Mouse (Mus musculus) kidney, postnatal 0 days (tissue): ENCODE results near the gene Flvcr1. TPM values are rescaled to one million over a fixed set of nuclear protein-coding genes. Genes with fewer than 3 reads are reported as not detected.
"Not testable (repeated sequence)": the region's sequence is repeated elsewhere in the genome, so short reads cannot be mapped to it uniquely, and the experiment has no call there.

ENCODE experiments used
- ATAC-seq: fragments of 200-750 bp; cut with Nextera tagmentation; replicated peaks from 2 replicates; pipeline ENCODE4 v1.8.0; 2017; ENCODE audit warnings: low read depth, moderate number of reproducible peaks, moderate TSS enrichment, moderate library complexity; ENCODE audit not compliant: low FRiP score
- DNase-seq: peaks from one replicate; pipeline ENCODE4 v3.0.0-alpha.2; 2016; ENCODE audit warnings: low spot score
- H3K27ac ChIP-seq: fragments of 300-500 bp; sonication (generic); 2 replicates; pipeline ENCODE4 v1.5.1; 2014; ENCODE audit warnings: mild to moderate bottlenecking
- H3K27me3 ChIP-seq: fragments of 300-500 bp; sonication (generic); 2 replicates; pipeline ENCODE4 v1.6.1; 2014; ENCODE audit warnings: low read length, mixed read lengths; ENCODE audit not compliant: insufficient read depth
- H3K36me3 ChIP-seq: fragments of 300-500 bp; sonication (generic); 2 replicates; pipeline ENCODE4 v1.6.1; 2014; ENCODE audit warnings: low read length, mixed read lengths; ENCODE audit not compliant: insufficient read depth
- H3K4me1 ChIP-seq: fragments of 300-500 bp; sonication (generic); replicated peaks from 2 replicates; pipeline ENCODE4 v1.6.1; 2014; ENCODE audit warnings: antibody characterized with exemption, low read length, mixed read lengths; ENCODE audit not compliant: insufficient read depth
- H3K4me2 ChIP-seq: fragments of 300-500 bp; sonication (generic); 2 replicates; pipeline ENCODE4 v1.6.1; 2014; ENCODE audit warnings: mild to moderate bottlenecking, low read length, moderate library complexity, mixed read lengths
- H3K4me3 ChIP-seq: fragments of 300-500 bp; sonication (generic); replicated peaks from 2 replicates; pipeline ENCODE4 v1.5.1; 2014; ENCODE audit warnings: low read depth, low read length
- H3K9ac ChIP-seq: fragments of 300-500 bp; sonication (generic); 2 replicates; pipeline ENCODE4 v1.6.1; 2014; ENCODE audit warnings: low read depth, low read length
- H3K9me3 ChIP-seq: fragments of 300-500 bp; sonication (generic); replicated peaks from 2 replicates; pipeline ENCODE4 v1.6.1; 2016; ENCODE audit warnings: low read length, inconsistent platforms, mixed read lengths
- CTCF ChIP-seq: IDR thresholded peaks from 2 replicates; pipeline ENCODE4 v1.5.1; 2016; ENCODE audit warnings: antibody characterized with exemption, low read depth, mild to moderate bottlenecking, moderate library complexity
- WGBS: fragments of 180-500 bp; shearing (Covaris S2); extraction: QIAGEN DNeasy Blood & Tissue Kit; methylation state at CpG from one replicate; pipeline ENCODE4 v1.1.7; 2014; 5-methylcytosine and 5-hydroxymethylcytosine counted together
- polyA plus RNA-seq: library from polyadenylated mRNA; unstranded; fragments of >200 nt; fragmentation: Nextera tagmentation; extraction: Ambion mirVana; gene quantifications from 2 replicates; pipeline ENCODE4 v1.2.1, GENCODE M21; 2015

The Flvcr1 gene
- polyA plus RNA-seq, 1 experiment from 2014 or later, result 7.9 TPM

DNA sequence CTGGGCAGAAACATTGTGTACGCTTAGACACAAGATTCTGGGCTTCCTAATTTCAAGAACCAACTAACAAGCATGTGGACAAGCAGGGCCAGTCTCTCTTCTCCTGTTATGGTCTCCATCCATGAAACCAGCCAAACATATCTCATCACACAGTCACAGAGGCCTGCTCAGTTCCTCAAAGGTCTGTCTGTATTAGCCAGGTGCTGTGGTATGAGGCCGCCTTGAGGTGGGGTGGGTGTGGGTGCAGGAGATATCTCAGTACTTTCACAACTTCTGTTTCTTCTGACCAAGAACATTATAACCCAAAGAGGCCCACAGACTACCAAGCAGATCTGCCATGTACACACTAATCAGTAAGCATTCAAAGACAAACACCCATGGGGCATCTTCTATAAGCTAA, 19.3 kb upstream of the Flvcr1 start:
- ATAC-seq, result no peak
- Histone ChIP-seq H3K9me3 (no peaks in the 10 kb centered on the region), H3K9ac (no peak overlapping the region), H3K36me3 (no peaks in the 10 kb centered on the region), H3K27me3 (no peaks in the 10 kb centered on the region), H3K4me3 (no peak overlapping the region), H3K4me1 (no peaks in the 10 kb centered on the region), H3K4me2 (no peak overlapping the region), H3K27ac (no peak overlapping the region)
- WGBS, result 91% methylated on average over 2 of the region's 2 CpGs
- no peak for TF ChIP-seq CTCF
- DNase-seq, result no peak

DNA sequence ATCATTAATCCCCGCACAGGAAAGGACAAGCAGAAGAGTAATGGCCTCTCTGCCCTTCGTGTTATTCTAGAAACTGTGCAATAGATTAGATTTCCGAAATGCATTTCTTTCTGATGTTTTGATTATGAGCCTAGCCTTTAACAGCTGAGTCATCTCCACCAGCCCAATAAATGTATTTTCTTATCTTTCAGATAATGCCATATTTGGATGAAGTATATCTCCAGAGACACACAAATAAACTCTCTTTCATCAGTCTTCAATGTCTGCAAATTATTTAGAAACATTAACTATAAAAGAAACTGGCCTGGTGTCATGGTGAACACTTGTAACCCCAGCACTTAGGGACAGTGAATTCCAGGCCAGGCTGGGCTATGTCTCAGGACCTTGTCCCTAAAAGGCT, 16.7 kb upstream of the Flvcr1 start:
- WGBS, result 29% methylated on average over 3 of the region's 3 CpGs
- peak; percentile 73 for DNase-seq
- Histone ChIP-seq H3K27me3 (no peaks in the 10 kb centered on the region), H3K9me3 (no peaks in the 10 kb centered on the region), H3K4me2 (no peak overlapping the region), H3K36me3 (no peaks in the 10 kb centered on the region), H3K27ac (no peak overlapping the region), H3K4me1 (no peaks in the 10 kb centered on the region), H3K9ac (no peak overlapping the region), H3K4me3 (no peak overlapping the region)
- no peak; the same call in 1 of the 2 replicates for ATAC-seq
- no peak for TF ChIP-seq CTCF

DNA sequence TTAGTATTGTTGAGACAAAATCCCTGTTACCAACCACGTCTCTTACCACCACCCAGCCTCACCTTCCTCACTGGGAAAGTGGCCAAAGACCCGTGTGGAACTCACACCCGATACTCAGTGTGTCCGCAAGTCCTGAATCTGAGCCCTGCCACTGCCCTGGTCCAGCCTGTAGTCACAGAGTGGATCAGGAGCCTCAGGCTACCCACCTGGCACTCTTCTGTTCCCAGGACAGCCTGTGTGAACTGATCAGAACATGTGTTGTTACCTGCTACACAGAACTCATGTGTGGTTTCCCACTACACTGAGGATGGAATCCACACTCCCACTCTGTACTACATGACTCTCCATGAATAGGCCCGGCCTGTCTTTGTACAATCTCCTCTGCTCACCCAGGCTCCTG, 16.1 kb upstream of the Flvcr1 start:
- H3K4me1 ChIP-seq, result no peaks in the 10 kb centered on the region
- H3K36me3 ChIP-seq, result no peaks in the 10 kb centered on the region
- no peaks in the 10 kb centered on the region for H3K27me3 ChIP-seq
- ATAC-seq (no peak), DNase-seq (no peak)
- WGBS, result 80% methylated on average over 5 of the region's 5 CpGs
- H3K9ac ChIP-seq, result no peak overlapping the region
- H3K9me3 ChIP-seq, result no peaks in the 10 kb centered on the region
- no peak for TF ChIP-seq CTCF
- no peak overlapping the region for H3K4me3 ChIP-seq
- no peak overlapping the region for H3K27ac ChIP-seq
- H3K4me2 ChIP-seq, result no peak overlapping the region

DNA sequence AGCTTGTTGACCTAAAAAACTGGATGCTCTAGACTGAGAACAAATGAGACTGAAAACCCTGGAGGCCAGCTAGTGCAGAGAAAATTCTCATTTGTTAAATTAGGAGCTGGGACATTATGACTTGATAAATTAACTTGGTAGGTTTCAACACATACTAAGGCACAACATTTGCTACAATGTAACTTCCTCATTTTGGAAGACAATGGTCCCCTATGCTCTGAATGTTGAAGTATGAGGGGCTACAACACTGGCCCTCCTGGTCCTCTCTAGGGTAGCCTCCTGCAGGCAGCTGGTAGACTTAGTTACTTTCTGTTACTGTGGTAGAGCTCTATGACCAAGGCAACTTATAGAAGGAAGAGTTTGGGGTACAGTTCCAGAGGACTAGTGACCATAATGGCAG, 15.4 kb upstream of the Flvcr1 start:
- no peaks in the 10 kb centered on the region for H3K4me1 ChIP-seq
- DNase-seq (no peak), ATAC-seq (no peak)
- no peak overlapping the region for H3K4me2 ChIP-seq
- TF ChIP-seq CTCF, result no peak
- H3K27ac ChIP-seq, result no peak overlapping the region
- H3K9ac ChIP-seq, result no peak overlapping the region
- H3K9me3 ChIP-seq, result no peaks in the 10 kb centered on the region
- no peaks in the 10 kb centered on the region for H3K36me3 ChIP-seq
- no peaks in the 10 kb centered on the region for H3K27me3 ChIP-seq
- H3K4me3 ChIP-seq, result no peak overlapping the region

DNA sequence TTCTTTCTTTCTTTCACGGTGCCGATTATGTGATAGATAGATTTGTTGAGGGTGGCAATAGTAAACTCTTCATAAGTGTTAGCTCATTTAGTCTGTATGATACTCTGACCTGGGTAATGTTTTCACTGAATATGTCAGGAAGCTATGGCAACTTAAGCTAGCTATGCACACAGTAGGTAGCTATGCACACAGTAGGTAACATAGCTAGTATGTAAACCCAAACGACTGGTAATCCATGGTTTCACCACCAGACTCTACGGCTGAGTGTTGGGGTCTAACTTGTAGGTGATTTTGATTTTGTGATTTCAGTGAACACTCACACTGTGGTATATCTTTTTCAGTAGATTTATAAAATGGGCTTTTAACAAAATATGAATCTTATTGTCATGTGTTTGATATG, 12.0 kb upstream of the Flvcr1 start:
- Histone ChIP-seq H3K36me3 (no peaks in the 10 kb centered on the region), H3K9ac (no peak overlapping the region), H3K4me1 (no peaks in the 10 kb centered on the region), H3K4me3 (no peak overlapping the region), H3K4me2 (no peak overlapping the region), H3K27me3 (no peaks in the 10 kb centered on the region), H3K27ac (no peak overlapping the region), H3K9me3 (no peaks in the 10 kb centered on the region)
- ATAC-seq, result no peak
- WGBS, result 86% methylated on average over 4 of the region's 4 CpGs
- TF ChIP-seq CTCF, result no peak
- no peak for DNase-seq

DNA sequence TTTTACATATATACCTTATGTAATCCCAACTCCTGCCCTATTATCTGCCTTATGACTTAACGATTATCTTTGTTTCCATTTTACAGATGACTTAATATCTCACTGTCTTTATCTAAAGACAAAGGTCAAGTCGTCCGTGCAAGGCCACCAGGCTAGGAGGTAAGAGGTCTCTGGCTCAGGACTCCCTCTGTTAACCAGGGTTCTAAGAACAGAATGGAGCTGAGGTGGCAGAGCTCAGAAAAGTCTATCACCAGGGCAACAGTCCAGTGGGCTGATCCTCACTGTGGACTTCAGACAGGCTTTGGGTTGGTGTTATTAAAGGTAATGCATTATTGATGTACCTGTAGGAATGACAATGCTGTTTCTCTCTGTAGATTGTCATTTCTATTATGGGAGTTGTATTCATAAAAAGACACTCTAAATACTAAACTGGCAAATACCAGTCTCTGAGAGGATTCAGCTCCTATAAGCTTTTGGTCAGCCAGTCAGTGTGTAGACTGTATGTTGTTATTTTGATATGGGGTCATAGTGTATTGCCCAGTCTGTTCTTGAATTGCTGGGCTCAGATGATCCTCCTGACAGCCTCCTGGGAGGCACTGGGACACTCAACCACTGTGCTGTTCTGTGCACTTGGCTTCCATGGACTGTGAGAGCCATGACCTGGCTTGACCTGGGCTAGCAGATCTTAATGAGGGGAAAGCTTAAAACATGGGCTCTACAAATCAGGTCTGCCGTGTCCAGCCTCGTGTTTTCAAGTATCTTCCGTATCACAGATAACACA, 10.8 kb upstream of the Flvcr1 start, which contains the start of gene Spata45:
TSS of gene Spata45 (plus strand) at position 86 of the 781 bp plus-strand sequence.
- no peak within 1 kb of the TSS for H3K4me3 ChIP-seq
- 75% methylated on average over 6 of the region's 6 CpGs for WGBS
- no peaks in the 10 kb centered on the region for H3K27me3 ChIP-seq
- no peak within 1 kb of the TSS for H3K4me2 ChIP-seq
- ATAC-seq, result no peak; the same call in 1 of the 2 replicates
- H3K9me3 ChIP-seq, result no peaks in the 10 kb centered on the region
- TF ChIP-seq CTCF, result no peak
- H3K9ac ChIP-seq, result no peak within 1 kb of the TSS
- H3K27ac ChIP-seq, result no peak within 1 kb of the TSS
- no peaks in the 10 kb centered on the region for H3K36me3 ChIP-seq
- H3K4me1 ChIP-seq, result no peaks in the 10 kb centered on the region
- DNase-seq, result no peak

DNA sequence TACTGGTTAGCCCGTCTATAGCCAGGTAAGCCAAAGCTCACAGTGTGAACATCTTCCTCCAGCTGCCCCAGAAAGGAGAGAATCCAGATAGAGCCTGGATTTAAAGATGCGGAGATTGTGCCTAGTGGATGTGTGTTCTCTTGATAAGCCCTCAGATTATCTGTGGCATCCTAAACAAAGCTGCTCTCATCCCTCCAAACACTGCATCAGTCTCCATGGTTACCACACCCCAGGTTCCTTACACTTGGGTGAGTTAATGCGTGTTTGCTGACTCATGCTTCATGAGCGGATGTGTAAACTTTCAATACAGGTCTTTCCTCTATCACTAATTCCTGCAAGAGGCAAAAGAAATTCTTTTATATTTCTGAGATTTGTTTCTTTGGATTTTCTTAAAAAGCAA, 9.7 kb upstream of the Flvcr1 start:
- Histone ChIP-seq H3K27ac (no peak overlapping the region), H3K9me3 (no peaks in the 10 kb centered on the region), H3K4me1 (no peaks in the 10 kb centered on the region), H3K36me3 (no peaks in the 10 kb centered on the region), H3K27me3 (no peaks in the 10 kb centered on the region), H3K9ac (no peak overlapping the region), H3K4me2 (no peak overlapping the region), H3K4me3 (no peak overlapping the region)
- ATAC-seq (no peak), DNase-seq (no peak)
- TF ChIP-seq CTCF, result no peak
- 50% methylated on average over 4 of the region's 4 CpGs for whole genome bisulfite sequencing

DNA sequence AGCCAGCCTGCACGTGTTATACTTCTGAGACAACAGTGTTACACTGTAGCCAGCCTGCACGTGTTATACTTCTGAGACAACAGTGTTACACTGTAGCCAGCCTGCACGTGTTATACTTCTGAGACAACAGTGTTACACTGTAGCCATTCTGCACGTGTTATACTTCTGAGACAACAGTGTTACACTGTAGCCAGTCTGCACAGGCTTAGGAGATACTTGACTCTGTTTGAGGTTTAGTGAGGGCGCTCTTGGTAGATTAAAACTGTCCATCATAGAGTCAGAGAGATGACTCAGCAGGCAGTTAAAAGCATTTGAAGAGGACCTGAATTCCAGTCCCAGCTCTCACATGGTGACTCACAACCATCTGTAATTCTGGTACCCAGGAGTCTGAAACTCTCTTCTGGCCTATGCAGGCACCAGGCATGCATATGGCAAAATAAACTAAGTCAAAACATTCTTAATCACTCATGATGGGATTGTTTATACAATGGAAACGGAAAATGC, 5.0 kb upstream of the Flvcr1 start:
- WGBS, result 73% methylated on average over 6 of the region's 6 CpGs
- not testable (repeated sequence) for H3K27me3 ChIP-seq, H3K4me1 ChIP-seq, H3K27ac ChIP-seq, H3K4me2 ChIP-seq, H3K9me3 ChIP-seq, DNase-seq, ATAC-seq, H3K36me3 ChIP-seq, H3K9ac ChIP-seq, H3K4me3 ChIP-seq
